Comparison of ENCODE assay signal across 26 mouse cellular contexts in the genomic region with DNA sequence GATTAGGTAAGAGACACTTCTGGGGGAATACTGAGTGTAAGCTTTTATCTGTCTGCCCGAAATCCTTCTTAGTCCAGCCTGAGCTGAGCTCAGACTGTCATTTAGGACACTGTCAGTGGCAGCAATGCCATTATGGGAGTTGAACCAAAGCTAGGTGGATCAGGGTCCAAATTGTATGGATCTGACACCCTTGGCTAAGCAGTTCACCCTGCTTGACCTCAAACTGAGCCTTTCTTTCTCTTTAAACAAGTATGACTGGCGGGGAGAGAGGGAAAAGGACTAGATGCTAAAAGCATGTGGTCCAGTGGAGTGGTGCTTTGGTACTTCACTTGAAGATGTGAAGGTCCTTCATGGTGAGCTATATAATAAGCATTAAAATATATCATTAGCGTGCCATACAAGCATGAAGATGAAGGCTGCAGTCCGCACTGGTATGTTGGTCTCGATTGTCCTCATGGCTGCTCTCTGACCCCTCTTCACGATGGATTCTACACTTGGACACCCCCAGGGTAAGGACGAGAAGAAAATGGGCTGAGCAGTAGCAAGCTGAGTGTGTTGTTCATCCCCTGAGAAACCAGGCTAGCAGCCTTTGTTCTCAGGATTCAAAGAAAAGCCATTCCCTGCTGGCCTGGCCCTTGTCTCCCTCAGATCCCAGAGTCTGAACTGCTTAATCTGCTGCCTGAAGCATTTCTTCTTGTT.
DNase-seq lines count a peak whose midpoint lies in the region; ATAC-seq and TF ChIP-seq lines count a peak whose summit lies in the region.
"Had no signal": no experiment of that assay in that cellular context is flagged by ENCODE, and none has a peak within 500 bp of the region (broad histone marks: within the 10 kb centered on the region; RNA-seq: fewer than 3 reads in every experiment).

No protein-coding gene starts in this region.

- no peak for DNase-seq in embryonic facial prominence, embryonic 11.5 days (ENCODE audit: low spot score)
- no peak for DNase-seq in embryonic facial prominence, embryonic 10.5 days (ENCODE audit: low spot score)
- DNase-seq in midbrain, embryonic 10.5 days (ENCODE audit: low spot score) = peak; percentile 51
- no peak for DNase-seq in midbrain, postnatal 0 days (ENCODE audit: low spot score)
- DNase-seq in kidney, postnatal 14 days = no peak
- no peak for DNase-seq in spleen, postnatal 36 days (ENCODE audit: low spot score in 2 of 2)
- DNase-seq in kidney, postnatal 25 days = no peak
- DNase-seq: adrenal gland, adult 2 months; adrenal gland, postnatal 36 days; cerebellum, adult 2 months; cerebellum, postnatal 14 days; forebrain, postnatal 0 days; kidney, postnatal 4 days; liver; lung, adult 2 months; lung, postnatal 10 days; right cerebral cortex, adult 18-20 months; spleen, adult 18-20 months; thymus, postnatal 4 days had no signal

- H3K4me3 ChIP-seq in embryonic facial prominence, embryonic 11.5 days (ENCODE audit: low read depth, low read length) = no peak overlapping the region
- H3K4me3 ChIP-seq in embryonic facial prominence, embryonic 10.5 days = no peak overlapping the region
- no peak overlapping the region for H3K4me3 ChIP-seq in midbrain, embryonic 10.5 days
- H3K4me3 ChIP-seq in midbrain, postnatal 0 days (ENCODE audit: low read depth, low read length) = no peak overlapping the region
- H3K4me3 ChIP-seq in midbrain, embryonic 12.5 days = no peak overlapping the region
- H3K4me3 ChIP-seq: embryonic facial prominence, embryonic 15.5 days; hindbrain, embryonic 13.5 days had no signal

- H3K9me3 ChIP-seq in embryonic facial prominence, embryonic 11.5 days (replicated peaks; ENCODE audit: control insufficient read depth, low read length) = no peaks in the 10 kb centered on the region
- H3K9me3 ChIP-seq in embryonic facial prominence, embryonic 10.5 days = no peaks in the 10 kb centered on the region
- H3K9me3 ChIP-seq in midbrain, embryonic 10.5 days (replicated peaks) = no peaks in the 10 kb centered on the region
- no peaks in the 10 kb centered on the region for H3K9me3 ChIP-seq in midbrain, postnatal 0 days (ENCODE audit: low read length)
- no peaks in the 10 kb centered on the region for H3K9me3 ChIP-seq in midbrain, embryonic 12.5 days
- H3K9me3 ChIP-seq: embryonic facial prominence, embryonic 15.5 days; hindbrain, embryonic 13.5 days had no signal

- ATAC-seq in embryonic facial prominence, embryonic 11.5 days (replicated peaks; ENCODE audit: insufficient number of reproducible peaks, low FRiP score, low TSS enrichment, low read depth) = 0 out of 2 replicates have a peak, but pooled peaks have one; percentile 29
- no peak for ATAC-seq in midbrain, postnatal 0 days (ENCODE audit: low FRiP score)
- peak; percentile 56 for ATAC-seq in midbrain, embryonic 12.5 days (ENCODE audit: low FRiP score, low read depth)
- ATAC-seq: activated CD4-positive, CD25-positive, alpha-beta regulatory T cell, adult 4 months; forebrain, postnatal 0 days; intestine, postnatal 0 days had no signal

- H3K4me2 ChIP-seq in embryonic facial prominence, embryonic 11.5 days (ENCODE audit: low read depth, low read length) = no peak overlapping the region
- no peak overlapping the region for H3K4me2 ChIP-seq in midbrain, postnatal 0 days (ENCODE audit: low read depth, low read length, poor library complexity, severe bottlenecking)
- no peak overlapping the region for H3K4me2 ChIP-seq in midbrain, embryonic 12.5 days (replicated peaks)
- H3K4me2 ChIP-seq: embryonic facial prominence, embryonic 15.5 days; hindbrain, embryonic 13.5 days had no signal

- no peak overlapping the region for H3K27ac ChIP-seq in embryonic facial prominence, embryonic 11.5 days (replicated peaks; ENCODE audit: low read depth, low read length)
- no peak overlapping the region for H3K27ac ChIP-seq in embryonic facial prominence, embryonic 10.5 days (replicated peaks)
- peak overlapping the region; percentile 60 for H3K27ac ChIP-seq in midbrain, embryonic 10.5 days (replicated peaks)
- H3K27ac ChIP-seq in midbrain, postnatal 0 days (ENCODE audit: low read depth, low read length) = no peak overlapping the region
- 0 out of 2 replicates have a peak overlapping the region, but pooled peaks have one; percentile 5 for H3K27ac ChIP-seq in midbrain, embryonic 12.5 days (replicated peaks)
- H3K27ac ChIP-seq: embryonic facial prominence, embryonic 15.5 days; hindbrain, embryonic 13.5 days; liver, embryonic 14.5 days; macrophage had no signal

- no peak for TF ChIP-seq CTCF in midbrain, postnatal 0 days (IDR thresholded peaks at IDR 0.05)

- 45% methylated on average over 7 of the region's 7 CpGs for WGBS in embryonic facial prominence, embryonic 11.5 days
- WGBS in embryonic facial prominence, embryonic 10.5 days = 49% methylated on average over 7 of the region's 7 CpGs
- 33% methylated on average over 7 of the region's 7 CpGs for WGBS in midbrain, embryonic 10.5 days
- 32% methylated on average over 7 of the region's 7 CpGs for WGBS in midbrain, postnatal 0 days
- 18% methylated on average over 7 of the region's 7 CpGs for WGBS in midbrain, embryonic 12.5 days

- no peaks in the 10 kb centered on the region for H3K27me3 ChIP-seq in embryonic facial prominence, embryonic 11.5 days (ENCODE audit: control insufficient read depth, insufficient read depth, low read length)
- no peaks in the 10 kb centered on the region for H3K27me3 ChIP-seq in embryonic facial prominence, embryonic 10.5 days (replicated peaks; ENCODE audit: low read depth, poor library complexity, severe bottlenecking)
- no peaks in the 10 kb centered on the region for H3K27me3 ChIP-seq in midbrain, embryonic 10.5 days (ENCODE audit: low read depth, poor library complexity, severe bottlenecking)
- no peaks in the 10 kb centered on the region for H3K27me3 ChIP-seq in midbrain, postnatal 0 days (ENCODE audit: insufficient read depth, low read length)
- no peaks in the 10 kb centered on the region for H3K27me3 ChIP-seq in midbrain, embryonic 12.5 days
- H3K27me3 ChIP-seq: embryonic facial prominence, embryonic 15.5 days; hindbrain, embryonic 13.5 days had no signal

- no peak overlapping the region for H3K9ac ChIP-seq in embryonic facial prominence, embryonic 11.5 days (replicated peaks; ENCODE audit: low read length)
- no peak overlapping the region for H3K9ac ChIP-seq in midbrain, postnatal 0 days (replicated peaks; ENCODE audit: low read length, poor library complexity, severe bottlenecking)
- no peak overlapping the region for H3K9ac ChIP-seq in midbrain, embryonic 12.5 days (replicated peaks)
- H3K9ac ChIP-seq: embryonic facial prominence, embryonic 15.5 days; forebrain, postnatal 0 days; hindbrain, embryonic 13.5 days; liver, embryonic 14.5 days had no signal

- H3K36me3 ChIP-seq in embryonic facial prominence, embryonic 11.5 days (replicated peaks; ENCODE audit: control insufficient read depth, insufficient read depth, low read depth, low read length) = no peaks in the 10 kb centered on the region
- H3K36me3 ChIP-seq in embryonic facial prominence, embryonic 10.5 days (replicated peaks) = no peaks in the 10 kb centered on the region
- no peaks in the 10 kb centered on the region for H3K36me3 ChIP-seq in midbrain, embryonic 10.5 days
- no peaks in the 10 kb centered on the region for H3K36me3 ChIP-seq in midbrain, postnatal 0 days (ENCODE audit: insufficient read depth, low read length)
- H3K36me3 ChIP-seq in midbrain, embryonic 12.5 days = no peaks in the 10 kb centered on the region
- H3K36me3 ChIP-seq: embryonic facial prominence, embryonic 15.5 days; hindbrain, embryonic 13.5 days had no signal

- no peaks in the 10 kb centered on the region for H3K4me1 ChIP-seq in embryonic facial prominence, embryonic 11.5 days (ENCODE audit: control insufficient read depth, insufficient read depth, low read length)
- no peaks in the 10 kb centered on the region for H3K4me1 ChIP-seq in embryonic facial prominence, embryonic 10.5 days
- peaks cover 23% of the 10 kb centered on the region for H3K4me1 ChIP-seq in midbrain, embryonic 10.5 days
- H3K4me1 ChIP-seq in midbrain, postnatal 0 days (ENCODE audit: insufficient read depth, low read length) = no peaks in the 10 kb centered on the region
- peaks cover 7% of the 10 kb centered on the region; the same call in 1 of the 2 replicates for H3K4me1 ChIP-seq in midbrain, embryonic 12.5 days
- H3K4me1 ChIP-seq: embryonic facial prominence, embryonic 15.5 days; hindbrain, embryonic 13.5 days had no signal

Comparison
In these comparisons a context has a peak if more than half of its experiments do, and no peak if none do; other contexts are left out.
1. H3K27ac ChIP-seq: peak in midbrain, embryonic 10.5 days (single experiment) and midbrain, embryonic 12.5 days (single experiment); none in embryonic facial prominence, embryonic 11.5 days (single experiment), embryonic facial prominence, embryonic 10.5 days (single experiment) and midbrain, postnatal 0 days (single experiment).